In genomic region chr2:75676567-75676966, GRCm38 (mm10) we compare ENCODE assay signal across 18 mouse cellular contexts. TPM values are rescaled to one million over a fixed set of nuclear protein-coding genes. Genes with fewer than 3 reads are reported as not detected.
DNase-seq lines count a peak whose midpoint lies in the region; ATAC-seq and TF ChIP-seq lines count a peak whose summit lies in the region.
"Had no signal": no experiment of that assay in that cellular context is flagged by ENCODE, and none has a peak within 500 bp of the region (broad histone marks: within the 10 kb centered on the region; RNA-seq: fewer than 3 reads in every experiment).

No protein-coding gene starts in this region.

- H3K4me2 ChIP-seq in heart, embryonic 12.5 days, result peak overlapping the region; percentile 20; the same call in 1 of the 2 replicates
- no peak overlapping the region for H3K4me2 ChIP-seq in heart, embryonic 16.5 days (ENCODE audit: low read depth, low read length)
- H3K4me2 ChIP-seq in hindbrain, embryonic 16.5 days (ENCODE audit: low read length), result no peak overlapping the region
- no peak overlapping the region for H3K4me2 ChIP-seq in hindbrain, postnatal 0 days (ENCODE audit: low read depth, low read length)
- H3K4me2 ChIP-seq: forebrain, embryonic 13.5 days; intestine, embryonic 15.5 days had no signal

- H3K9ac ChIP-seq in heart, embryonic 12.5 days, result 0 out of 2 replicates have a peak overlapping the region, but pooled peaks have one; percentile 13
- H3K9ac ChIP-seq in heart, embryonic 16.5 days (ENCODE audit: low read length), result 0 out of 2 replicates have a peak overlapping the region, but pooled peaks have one; percentile 15
- no peak overlapping the region for H3K9ac ChIP-seq in hindbrain, embryonic 16.5 days (ENCODE audit: low read depth, low read length)
- no peak overlapping the region for H3K9ac ChIP-seq in hindbrain, postnatal 0 days (replicated peaks; ENCODE audit: low read length)
- H3K9ac ChIP-seq: forebrain, embryonic 13.5 days; intestine, embryonic 15.5 days had no signal

- TF ChIP-seq CTCF in hindbrain, postnatal 0 days (IDR thresholded peaks at IDR 0.05; ENCODE audit: low read depth), result no peak

- intact Hi-C loops in heart, postnatal 14 days (cut with DNase I), result no loop called here

- no peak for DNase-seq in heart, adult 9 months (ENCODE audit: low spot score in 2 of 2)
- DNase-seq in heart, postnatal 14 days, result no peak
- no peak for DNase-seq in hindbrain, postnatal 0 days (ENCODE audit: low spot score)
- DNase-seq in retina, postnatal 1 day, result peak; percentile 36
- no peak for DNase-seq in MN1 (ENCODE audit: low spot score)
- DNase-seq: adrenal gland, adult 8-10 months; adrenal gland, postnatal 36 days; cerebellum, adult 2 months; cerebellum, postnatal 10 days; gastrocnemius, adult 2 months; gastrocnemius, postnatal 25 days; kidney, adult 18-20 months had no signal

- H3K4me1 ChIP-seq in heart, embryonic 12.5 days (replicated peaks), result peaks cover 14% of the 10 kb centered on the region
- peaks cover 13% of the 10 kb centered on the region for H3K4me1 ChIP-seq in heart, embryonic 16.5 days (ENCODE audit: control insufficient read depth, insufficient read depth, low read length)
- H3K4me1 ChIP-seq in hindbrain, embryonic 16.5 days (ENCODE audit: control insufficient read depth, insufficient read depth, low read depth, low read length), result no peaks in the 10 kb centered on the region
- no peaks in the 10 kb centered on the region for H3K4me1 ChIP-seq in hindbrain, postnatal 0 days (ENCODE audit: insufficient read depth, low read length)
- H3K4me1 ChIP-seq: forebrain, embryonic 13.5 days had no signal

- H3K27me3 ChIP-seq in heart, embryonic 12.5 days (replicated peaks), result no peaks in the 10 kb centered on the region
- no peaks in the 10 kb centered on the region for H3K27me3 ChIP-seq in heart, embryonic 16.5 days (ENCODE audit: control insufficient read depth, insufficient read depth, low read length)
- H3K27me3 ChIP-seq in hindbrain, embryonic 16.5 days (replicated peaks; ENCODE audit: control insufficient read depth, insufficient read depth, low read length), result no peaks in the 10 kb centered on the region
- no peaks in the 10 kb centered on the region for H3K27me3 ChIP-seq in hindbrain, postnatal 0 days (ENCODE audit: insufficient read depth, low read length)
- H3K27me3 ChIP-seq: forebrain, embryonic 13.5 days; intestine, embryonic 15.5 days had no signal

- no peak overlapping the region for H3K4me3 ChIP-seq in heart, embryonic 12.5 days
- no peak overlapping the region for H3K4me3 ChIP-seq in heart, embryonic 16.5 days (ENCODE audit: low read length)
- no peak overlapping the region for H3K4me3 ChIP-seq in hindbrain, embryonic 16.5 days (ENCODE audit: low read length)
- H3K4me3 ChIP-seq in hindbrain, postnatal 0 days (ENCODE audit: low read length), result no peak overlapping the region
- H3K4me3 ChIP-seq: embryonic facial prominence, embryonic 10.5 days; forebrain, embryonic 13.5 days; gastrocnemius, adult 2 months; intestine, embryonic 15.5 days had no signal

- ATAC-seq in heart, embryonic 12.5 days (ENCODE audit: insufficient number of reproducible peaks, low FRiP score), result peak; percentile 42; the same call in 1 of the 2 replicates
- peak; percentile 80 for ATAC-seq in heart, embryonic 16.5 days (replicated peaks; ENCODE audit: extremely low read depth, insufficient read depth, low FRiP score)
- ATAC-seq in hindbrain, embryonic 16.5 days, result 0 out of 2 replicates have a peak, but pooled peaks have one; percentile 55
- ATAC-seq in hindbrain, postnatal 0 days, result no peak
- ATAC-seq: forebrain, embryonic 13.5 days; intestine, embryonic 15.5 days had no signal

- peaks cover 46% of the 10 kb centered on the region for H3K36me3 ChIP-seq in heart, embryonic 12.5 days
- H3K36me3 ChIP-seq in heart, embryonic 16.5 days (ENCODE audit: control insufficient read depth, insufficient read depth), result peaks cover 29% of the 10 kb centered on the region
- no peaks in the 10 kb centered on the region for H3K36me3 ChIP-seq in hindbrain, embryonic 16.5 days (ENCODE audit: control insufficient read depth, insufficient read depth, low read length)
- H3K36me3 ChIP-seq in hindbrain, postnatal 0 days (ENCODE audit: insufficient read depth, low read length), result peaks cover 7% of the 10 kb centered on the region; the same call in 1 of the 2 replicates

- WGBS in heart, embryonic 12.5 days, result 63% methylated on average over 14 of the region's 14 CpGs
- 52% methylated on average over 14 of the region's 14 CpGs for WGBS in heart, embryonic 16.5 days
- 53% methylated on average over 14 of the region's 14 CpGs for WGBS in hindbrain, embryonic 16.5 days
- 52% methylated on average over 14 of the region's 14 CpGs for WGBS in hindbrain, postnatal 0 days

- no peaks in the 10 kb centered on the region for H3K9me3 ChIP-seq in heart, embryonic 12.5 days (replicated peaks)
- no peaks in the 10 kb centered on the region for H3K9me3 ChIP-seq in heart, embryonic 16.5 days (replicated peaks; ENCODE audit: control insufficient read depth, low read length)
- no peaks in the 10 kb centered on the region for H3K9me3 ChIP-seq in hindbrain, embryonic 16.5 days (ENCODE audit: control insufficient read depth, low read length)
- no peaks in the 10 kb centered on the region for H3K9me3 ChIP-seq in hindbrain, postnatal 0 days (ENCODE audit: low read length)
- H3K9me3 ChIP-seq: embryonic facial prominence, embryonic 10.5 days; forebrain, embryonic 13.5 days; intestine, embryonic 15.5 days had no signal

- peak overlapping the region; percentile 67 for H3K27ac ChIP-seq in heart, embryonic 12.5 days (ENCODE audit: poor library complexity, severe bottlenecking)
- peak overlapping the region; percentile 73 for H3K27ac ChIP-seq in heart, embryonic 16.5 days (ENCODE audit: low read length)
- H3K27ac ChIP-seq in hindbrain, embryonic 16.5 days (ENCODE audit: low read depth, low read length), result no peak overlapping the region
- no peak overlapping the region for H3K27ac ChIP-seq in hindbrain, postnatal 0 days
- H3K27ac ChIP-seq: embryonic facial prominence, embryonic 10.5 days; forebrain, embryonic 13.5 days; gastrocnemius, adult 2 months; intestine, embryonic 15.5 days had no signal

RNA-seq across cellular contexts. Expression of gene Hnrnpa3, which starts 17.5 kb away (rescaled TPM):
- polyA plus RNA-seq in heart, embryonic 12.5 days (2016; fragmentation: Nextera tagmentation; extraction: Ambion mirVana), result 221 and 233 TPM in 2 replicates
- 139 and 182 TPM in 2 replicates for polyA plus RNA-seq in heart, embryonic 16.5 days (2015; fragmentation: Nextera tagmentation; extraction: Ambion mirVana)
- total RNA-seq in heart, postnatal 14 days (2021), result 100 to 1,000 TPM; 192 to 229 TPM
- polyA plus RNA-seq in hindbrain, embryonic 16.5 days (2015; fragmentation: Nextera tagmentation; extraction: Ambion mirVana), result 150 and 172 TPM in 2 replicates
- total RNA-seq in hindbrain, postnatal 0 days (2014; rRNA removed), result 64.9 and 67.8 TPM in 2 replicates
- 131 and 137 TPM in 2 replicates for polyA plus RNA-seq in hindbrain, postnatal 0 days (2015; fragmentation: Nextera tagmentation; extraction: Ambion mirVana)

RNA-seq across cellular contexts. Expression of gene Nfe2l2, which starts 27.9 kb away (rescaled TPM):
- polyA plus RNA-seq in heart, embryonic 12.5 days (2016; fragmentation: Nextera tagmentation; extraction: Ambion mirVana), result 47.9 and 48.8 TPM in 2 replicates
- 58.3 and 61.3 TPM in 2 replicates for polyA plus RNA-seq in heart, embryonic 16.5 days (2015; fragmentation: Nextera tagmentation; extraction: Ambion mirVana)
- 10 to 100 TPM; 67.5 to 78.8 TPM for total RNA-seq in heart, postnatal 14 days (2021)
- polyA plus RNA-seq in hindbrain, embryonic 16.5 days (2015; fragmentation: Nextera tagmentation; extraction: Ambion mirVana), result 14.3 and 15.7 TPM in 2 replicates
- total RNA-seq in hindbrain, postnatal 0 days (2014; rRNA removed), result 7.4 and 11.6 TPM in 2 replicates
- polyA plus RNA-seq in hindbrain, postnatal 0 days (2015; fragmentation: Nextera tagmentation; extraction: Ambion mirVana), result 16.3 and 17.0 TPM in 2 replicates

Comparison
In these comparisons a context has a peak if more than half of its experiments do, and no peak if none do; other contexts are left out.
1. H3K27ac ChIP-seq: peak in heart, embryonic 12.5 days (single experiment) and heart, embryonic 16.5 days (single experiment); none in hindbrain, embryonic 16.5 days (single experiment) and hindbrain, postnatal 0 days (single experiment).
2. H3K9ac ChIP-seq: peak in heart, embryonic 12.5 days (single experiment) and heart, embryonic 16.5 days (single experiment); none in hindbrain, embryonic 16.5 days (single experiment) and hindbrain, postnatal 0 days (single experiment).